Mouse (Mus musculus) heart, adult 2 months (tissue): ENCODE measurements around the gene Pprc1. TPM values are rescaled to one million over a fixed set of nuclear protein-coding genes. Genes with fewer than 3 reads are reported as not detected.

Experiments used
- DNase-seq, 2 experiments: peaks; one replicate each; pipeline ENCODE4 v3.0.0; 2021
- H3K27ac ChIP-seq: fragments of 200-600 bp; 2 replicates; pipeline ENCODE4 v1.8.1; 2022
- H3K27me3 ChIP-seq: fragments of 200-500 bp; 2 replicates; pipeline ENCODE4 v1.6.1; 2012; ENCODE audit warnings: mild to moderate bottlenecking, low read length, inconsistent platforms, mixed read lengths; ENCODE audit not compliant: control insufficient read depth, insufficient read depth
- H3K36me3 ChIP-seq: fragments of 200-500 bp; 2 replicates; pipeline ENCODE4 v1.6.1; 2012; ENCODE audit warnings: low read length, inconsistent platforms; ENCODE audit not compliant: control insufficient read depth, insufficient read depth
- H3K4me1 ChIP-seq: fragments of 200-500 bp; 2 replicates; pipeline ENCODE4 v1.6.1; 2011; ENCODE audit warnings: low read length; ENCODE audit not compliant: control insufficient read depth, insufficient read depth
- H3K4me3 ChIP-seq: fragments of 200-600 bp; 2 replicates; pipeline ENCODE4 v1.8.1; 2022
- H3K79me2 ChIP-seq: fragments of 200-500 bp; replicated peaks from 2 replicates; pipeline ENCODE4 v1.6.1; 2012; ENCODE audit warnings: mild to moderate bottlenecking, inconsistent platforms, low read length, moderate library complexity, mixed read lengths; ENCODE audit not compliant: control insufficient read depth, insufficient read depth
- H3K9ac ChIP-seq: fragments of 200-500 bp; 2 replicates; pipeline ENCODE4 v1.6.1; 2012; ENCODE audit warnings: low read depth, mild to moderate bottlenecking, control low read depth, inconsistent platforms, low read length, mixed read lengths
- CTCF ChIP-seq: fragments of 200-600 bp; IDR thresholded peaks from 2 replicates; pipeline ENCODE4 v1.8.1; 2022; ENCODE audit warnings: antibody characterized with exemption, mild to moderate bottlenecking, moderate library complexity
- EP300 ChIP-seq: fragments of 200-500 bp; IDR thresholded peaks from 2 replicates; pipeline ENCODE4 v1.6.1; 2011; ENCODE audit warnings: low read depth, low read length, control low read depth; ENCODE audit not compliant: insufficient read depth
- POLR2A ChIP-seq: fragments of 200-500 bp; IDR thresholded peaks from 2 replicates; pipeline ENCODE4 v1.6.1; 2011; ENCODE audit warnings: mild to moderate bottlenecking, low read depth, low read length, control low read depth; ENCODE audit not compliant: insufficient read depth
- WGBS: fragments of 180-500 bp; shearing (Covaris S2); methylation state at CpG from one replicate; pipeline ENCODE4 v1.1.7; 2018; 5-methylcytosine and 5-hydroxymethylcytosine counted together
- intact Hi-C: fragments of 180-260 bp; cut with DNase I; formaldehyde crosslinking; loops from one replicate; pipeline ENCODE4 v1.15.1; 2025
- polyA plus RNA-seq: library from polyadenylated mRNA; depleted of rRNA; stranded (reverse); fragments of >200 nt; gene quantifications from 2 replicates; pipeline ENCODE4 v1.2.3, GENCODE M21; 2012
- total RNA-seq, 2 experiments: library from RNA; stranded (reverse); gene quantifications; 2 replicates each; pipeline ENCODE4 v1.2.3; 2021

The Pprc1 gene
- total and polyA plus RNA-seq, 3 experiments, result 11.7 to 18.3 (median 15.0) TPM

- TF ChIP-seq POLR2A (peak; percentile 71), EP300 (no peak; the same call in 1 of the 2 replicates), CTCF (no peak)
- Histone ChIP-seq H3K79me2 (peaks cover 7% of the 10 kb centered on the region; the same call in 1 of the 2 replicates), H3K9ac (peak overlapping the region; percentile 96), H3K4me1 (peaks cover 21% of the 10 kb centered on the region), H3K4me3 (peak overlapping the region; percentile 76), H3K27me3 (no peaks in the 10 kb centered on the region), H3K27ac (peak overlapping the region; percentile 98), H3K36me3 (peaks cover 10% of the 10 kb centered on the region)
- intact Hi-C loops, result loop anchor here (1.0 kb wide), 1 partner anchor 10 kb away; no protein-coding TSS in a partner anchor
- WGBS, result 4% methylated on average over 7 of the region's 7 CpGs
- DNase-seq, result peak in 1 of 2 experiments; percentile 76
Observed at GRCm38 (mm10) chr19:46045696-46046311, 1.1 kb downstream of the Pprc1 start.

- no peak for DNase-seq
- H3K27me3 ChIP-seq, result no peaks in the 10 kb centered on the region
- peaks cover 5% of the 10 kb centered on the region; the same call in 1 of the 2 replicates for H3K79me2 ChIP-seq
- H3K9ac ChIP-seq, result no peak overlapping the region
- H3K4me3 ChIP-seq, result no peak overlapping the region
- peak; percentile 29; the same call in 1 of the 2 replicates for TF ChIP-seq CTCF
- no peak for TF ChIP-seq EP300
- intact Hi-C loops, result loop anchor here (1.0 kb wide), 1 partner anchor 10 kb away; no protein-coding TSS in a partner anchor
- peak overlapping the region; percentile 98 for H3K27ac ChIP-seq
- WGBS, result 6% methylated on average over 10 of the region's 10 CpGs
- peaks cover 16% of the 10 kb centered on the region for H3K4me1 ChIP-seq
- peaks cover 4% of the 10 kb centered on the region for H3K36me3 ChIP-seq
Observed at GRCm38 (mm10) chr19:46046621-46047025, 1.9 kb downstream of the Pprc1 start.

- no peak overlapping the region for H3K4me3 ChIP-seq
- no peak for DNase-seq
- TF ChIP-seq EP300, result no peak
- TF ChIP-seq CTCF, result no peak
- no peak for TF ChIP-seq POLR2A
- H3K4me1 ChIP-seq, result peaks cover 11% of the 10 kb centered on the region
- H3K9ac ChIP-seq, result no peak overlapping the region
- intact Hi-C loops, result no loop called here
- no peaks in the 10 kb centered on the region for H3K27me3 ChIP-seq
- H3K36me3 ChIP-seq, result peaks cover 4% of the 10 kb centered on the region
- 75% methylated on average over 2 of the region's 2 CpGs for WGBS
- no peak overlapping the region for H3K27ac ChIP-seq
- H3K79me2 ChIP-seq, result peaks cover under 1% of the 10 kb centered on the region; the same call in 1 of the 2 replicates
Observed at GRCm38 (mm10) chr19:46047426-46047825, 2.7 kb downstream of the Pprc1 start.

GRCm38 (mm10) chr19:46049129-46049528 lies 4.4 kb downstream of the Pprc1 start:
- no peak overlapping the region for H3K27ac ChIP-seq
- H3K36me3 ChIP-seq, result no peaks in the 10 kb centered on the region
- no peaks in the 10 kb centered on the region; the same call in 1 of the 2 replicates for H3K79me2 ChIP-seq
- H3K27me3 ChIP-seq, result no peaks in the 10 kb centered on the region
- no peak for DNase-seq
- intact Hi-C loops, result no loop called here
- H3K9ac ChIP-seq, result no peak overlapping the region
- TF ChIP-seq POLR2A (no peak), EP300 (no peak), CTCF (no peak)
- H3K4me3 ChIP-seq, result no peak overlapping the region
- 65% methylated on average over 4 of the region's 4 CpGs for WGBS
- peaks cover 1% of the 10 kb centered on the region; the same call in 1 of the 2 replicates for H3K4me1 ChIP-seq

- TF ChIP-seq CTCF (no peak), POLR2A (no peak), EP300 (no peak)
- H3K79me2 ChIP-seq, result no peaks in the 10 kb centered on the region
- H3K4me1 ChIP-seq, result peaks cover 1% of the 10 kb centered on the region; the same call in 1 of the 2 replicates
- H3K36me3 ChIP-seq, result no peaks in the 10 kb centered on the region
- H3K9ac ChIP-seq, result no peak overlapping the region
- H3K27me3 ChIP-seq, result no peaks in the 10 kb centered on the region
- H3K4me3 ChIP-seq, result no peak overlapping the region
- no peak overlapping the region for H3K27ac ChIP-seq
- intact Hi-C loops, result no loop called here
- DNase-seq, result no peak
- 57% methylated on average over 2 of the region's 2 CpGs for WGBS
Observed at GRCm38 (mm10) chr19:46050462-46050861, 5.8 kb downstream of the Pprc1 start.

- no peak for DNase-seq
- H3K36me3 ChIP-seq, result peaks cover 4% of the 10 kb centered on the region; the same call in 1 of the 2 replicates
- H3K9ac ChIP-seq, result peak overlapping the region; percentile 41
- no peaks in the 10 kb centered on the region for H3K27me3 ChIP-seq
- H3K4me1 ChIP-seq, result peaks cover 2% of the 10 kb centered on the region; the same call in 1 of the 2 replicates
- WGBS, result 3% methylated on average over 11 of the region's 11 CpGs
- peaks cover 7% of the 10 kb centered on the region for H3K79me2 ChIP-seq
- TF ChIP-seq EP300 (no peak), CTCF (peak; percentile 80), POLR2A (no peak)
- peak overlapping the region; percentile 86 for H3K27ac ChIP-seq
- intact Hi-C loops, result loop anchor here (1.0 kb wide), 2 partner anchors 10 to 19 kb away; partner anchors contain the start of gene Nolc1
- H3K4me3 ChIP-seq, result peak overlapping the region; percentile 96
Observed at GRCm38 (mm10) chr19:46055752-46056387, 11.2 kb downstream of the Pprc1 start.
